Mouse (Mus musculus): ENCODE results near the gene Smpd3.

Gene Smpd3

GRCm38 (mm10) chr8:106292484-106293396 is 45.0 kb downstream of the Smpd3 start:
- DNase-seq (ENCODE audit: low read depth, low spot score) = no peak

- DNase-seq (ENCODE audit: low read depth, low spot score) = no peak
These were observed 48.3 kb downstream of the Smpd3 start for GRCm38 (mm10) chr8:106289464-106289863.

- DNase-seq (ENCODE audit: low read depth, low spot score) = no peak
These were observed 49.1 kb downstream of the Smpd3 start for GRCm38 (mm10) chr8:106288732-106289131.

- no peak for DNase-seq (ENCODE audit: low read depth, low spot score)
These were observed 50.3 kb downstream of the Smpd3 start for GRCm38 (mm10) chr8:106287445-106287844.

- no peak for DNase-seq (ENCODE audit: low read depth, low spot score)
These were observed 56.9 kb downstream of the Smpd3 start for GRCm38 (mm10) chr8:106280844-106281243.

GRCm38 (mm10) chr8:106280154-106280553 is 57.6 kb downstream of the Smpd3 start:
- DNase-seq (ENCODE audit: low read depth, low spot score) = no peak

GRCm38 (mm10) chr8:106278367-106279042 is 59.3 kb downstream of the Smpd3 start:
- no peak for DNase-seq (ENCODE audit: low read depth, low spot score)

GRCm38 (mm10) chr8:106276709-106277317 is 61.0 kb downstream of the Smpd3 start:
- DNase-seq (ENCODE audit: low read depth, low spot score) = no peak

GRCm38 (mm10) chr8:106273468-106273867 is 64.3 kb downstream of the Smpd3 start:
- no peak for DNase-seq (ENCODE audit: low read depth, low spot score)

- DNase-seq (ENCODE audit: low read depth, low spot score) = no peak
These were observed 66.4 kb downstream of the Smpd3 start for GRCm38 (mm10) chr8:106271378-106271777.

- no peak for DNase-seq (ENCODE audit: low read depth, low spot score)
These were observed 67.0 kb downstream of the Smpd3 start for GRCm38 (mm10) chr8:106270804-106271203.

GRCm38 (mm10) chr8:106268710-106269346 is 69.0 kb downstream of the Smpd3 start:
- no peak for DNase-seq (ENCODE audit: low read depth, low spot score)

GRCm38 (mm10) chr8:106265398-106265797 is 72.4 kb downstream of the Smpd3 start:
- DNase-seq (ENCODE audit: low read depth, low spot score) = no peak

- no peak for DNase-seq (ENCODE audit: low read depth, low spot score)
These were observed 73.9 kb downstream of the Smpd3 start for GRCm38 (mm10) chr8:106263928-106264327.

GRCm38 (mm10) chr8:106262343-106262742 is 75.4 kb downstream of the Smpd3 start:
- no peak for DNase-seq (ENCODE audit: low read depth, low spot score)

- DNase-seq (ENCODE audit: low read depth, low spot score) = no peak
These were observed 76.9 kb downstream of the Smpd3 start for GRCm38 (mm10) chr8:106260894-106261293.

GRCm38 (mm10) chr8:106259579-106260255 is 78.1 kb downstream of the Smpd3 start:
- no peak for DNase-seq (ENCODE audit: low read depth, low spot score)

GRCm38 (mm10) chr8:106258169-106258568 is 79.6 kb downstream of the Smpd3 start:
- DNase-seq (ENCODE audit: low read depth, low spot score) = peak; percentile 33

GRCm38 (mm10) chr8:106250186-106250585 is 87.6 kb downstream of the Smpd3 start:
- DNase-seq (ENCODE audit: low read depth, low spot score) = no peak

GRCm38 (mm10) chr8:106237106-106237505 is 100.7 kb downstream of the Smpd3 start:
- DNase-seq (ENCODE audit: low read depth, low spot score) = no peak

GRCm38 (mm10) chr8:106234567-106235261 is 103.1 kb downstream of the Smpd3 start:
- no peak for DNase-seq (ENCODE audit: low read depth, low spot score)

Measured in WW6 (cell line).